Mouse (Mus musculus) midbrain, postnatal 0 days (tissue): ENCODE measurements around the gene Samd14. TPM values are rescaled to one million over a fixed set of nuclear protein-coding genes. Genes with fewer than 3 reads are reported as not detected.

Experiments
- ATAC-seq: fragments of 200-750 bp; cut with Nextera tagmentation; 2 replicates; pipeline ENCODE4 v1.8.0; 2017; ENCODE audit warnings: moderate number of reproducible peaks, mild to moderate bottlenecking, moderate TSS enrichment, moderate library complexity; ENCODE audit not compliant: low FRiP score
- DNase-seq: peaks from one replicate; pipeline ENCODE4 v3.0.0-alpha.2; 2015; ENCODE audit warnings: low spot score
- H3K27ac ChIP-seq: fragments of 300-500 bp; sonication (generic); 2 replicates; pipeline ENCODE4 v1.5.1; 2014; ENCODE audit warnings: low read depth, mild to moderate bottlenecking, low read length, mixed read lengths
- H3K27me3 ChIP-seq: fragments of 300-500 bp; sonication (generic); 2 replicates; pipeline ENCODE4 v1.6.1; 2014; ENCODE audit warnings: low read length, control low read depth, mixed read lengths; ENCODE audit not compliant: insufficient read depth
- H3K36me3 ChIP-seq: fragments of 300-500 bp; sonication (generic); 2 replicates; pipeline ENCODE4 v1.6.1; 2014; ENCODE audit warnings: low read length, control low read depth, mixed read lengths; ENCODE audit not compliant: insufficient read depth
- H3K4me1 ChIP-seq: fragments of 300-500 bp; sonication (generic); 2 replicates; pipeline ENCODE4 v1.6.1; 2014; ENCODE audit warnings: mild to moderate bottlenecking, control low read depth, antibody characterized with exemption, low read length, mixed read lengths; ENCODE audit not compliant: insufficient read depth
- H3K4me2 ChIP-seq: fragments of 300-500 bp; sonication (generic); 2 replicates; pipeline ENCODE4 v1.6.1; 2014; ENCODE audit warnings: low read depth, mild to moderate bottlenecking, low read length, mixed read lengths; ENCODE audit not compliant: poor library complexity, severe bottlenecking
- H3K4me3 ChIP-seq: fragments of 300-500 bp; sonication (generic); 2 replicates; pipeline ENCODE4 v1.5.1; 2014; ENCODE audit warnings: low read depth, mild to moderate bottlenecking, low read length, moderate library complexity
- H3K9ac ChIP-seq: fragments of 300-500 bp; sonication (generic); replicated peaks from 2 replicates; pipeline ENCODE4 v1.6.1; 2014; ENCODE audit warnings: mild to moderate bottlenecking, low read length, moderate library complexity, mixed read lengths; ENCODE audit not compliant: poor library complexity, severe bottlenecking
- H3K9me3 ChIP-seq: fragments of 300-500 bp; sonication (generic); 2 replicates; pipeline ENCODE4 v1.6.1; 2016; ENCODE audit warnings: low read length, control low read depth
- CTCF ChIP-seq: IDR thresholded peaks from 2 replicates; pipeline ENCODE4 v1.5.1; 2016; ENCODE audit warnings: antibody characterized with exemption, mild to moderate bottlenecking
- WGBS: fragments of 180-500 bp; shearing (Covaris S2); extraction: QIAGEN DNeasy Blood & Tissue Kit; methylation state at CpG from one replicate; pipeline ENCODE4 v1.1.7; 2014; 5-methylcytosine and 5-hydroxymethylcytosine counted together
- polyA plus RNA-seq: library from polyadenylated mRNA; unstranded; fragments of >200 nt; fragmentation: Nextera tagmentation; extraction: Ambion mirVana; gene quantifications from 2 replicates; pipeline ENCODE4 v1.2.1, GENCODE M21; 2015
- total RNA-seq: library from RNA; depleted of rRNA; stranded (reverse); fragments of >200 nt; gene quantifications from 2 replicates; pipeline ENCODE4 v1.2.3, GENCODE M21; 2014; rRNA removed

Gene Samd14
- total and polyA plus RNA-seq, 2 experiments from 2014 or later: 158 to 243 TPM

GRCm38 (mm10) chr11:95073835-95074234 is 64.2 kb downstream of the Samd14 start:
- WGBS: 82% methylated on average over 4 of the region's 4 CpGs
- Histone ChIP-seq H3K4me2 (no peak overlapping the region), H3K9ac (no peak overlapping the region), H3K36me3 (no peaks in the 10 kb centered on the region), H3K27me3 (no peaks in the 10 kb centered on the region), H3K27ac (no peak overlapping the region), H3K9me3 (no peaks in the 10 kb centered on the region), H3K4me1 (peaks cover 7% of the 10 kb centered on the region; the same call in 1 of the 2 replicates), H3K4me3 (no peak overlapping the region)
- TF ChIP-seq CTCF: no peak
- no peak for ATAC-seq
- no peak for DNase-seq

- H3K36me3 ChIP-seq: no peaks in the 10 kb centered on the region
- H3K27ac ChIP-seq: no peak overlapping the region
- H3K4me3 ChIP-seq: peak overlapping the region; percentile 81
- peak overlapping the region; percentile 73 for H3K9ac ChIP-seq
- no peak for TF ChIP-seq CTCF
- H3K27me3 ChIP-seq: no peaks in the 10 kb centered on the region
- ATAC-seq (no peak), DNase-seq (no peak)
- peak overlapping the region; percentile 71 for H3K4me2 ChIP-seq
- no peaks in the 10 kb centered on the region for H3K9me3 ChIP-seq
- H3K4me1 ChIP-seq: peaks cover 7% of the 10 kb centered on the region; the same call in 1 of the 2 replicates
- 77% methylated on average over 4 of the region's 4 CpGs for WGBS
Measured at GRCm38 (mm10) chr11:95074694-95075093, 65.0 kb downstream of the Samd14 start.

GRCm38 (mm10) chr11:95075197-95076040 is 65.7 kb downstream of the Samd14 start:
- peak; percentile 51 for TF ChIP-seq CTCF
- H3K27ac ChIP-seq: peak overlapping the region; percentile 82
- ATAC-seq: peak; percentile 33; the same call in 1 of the 2 replicates
- H3K4me1 ChIP-seq: peaks cover 7% of the 10 kb centered on the region; the same call in 1 of the 2 replicates
- peak overlapping the region; percentile 71 for H3K4me2 ChIP-seq
- DNase-seq: peak; percentile 24
- no peaks in the 10 kb centered on the region for H3K9me3 ChIP-seq
- no peaks in the 10 kb centered on the region for H3K36me3 ChIP-seq
- H3K27me3 ChIP-seq: no peaks in the 10 kb centered on the region
- 7% methylated on average over 18 of the region's 19 CpGs for WGBS
- H3K4me3 ChIP-seq: peak overlapping the region; percentile 81
- H3K9ac ChIP-seq: peak overlapping the region; percentile 73

Other genes starting within 250 kb of the Samd14 start
- not detected in 2 replicates for gene Tmem92, start 227.2 kb upstream of the Samd14 start, total RNA-seq
- gene Tmem92, start 227.2 kb upstream of the Samd14 start, polyA plus RNA-seq: not detected in 2 replicates
- gene Col1a1, start 73.7 kb upstream of the Samd14 start, total RNA-seq: 44.7 and 50.3 TPM in 2 replicates
- 65.4 and 67.5 TPM in 2 replicates for gene Col1a1, start 73.7 kb upstream of the Samd14 start, polyA plus RNA-seq
- gene Hils1, start 42.3 kb upstream of the Samd14 start, total RNA-seq: not detected in 2 replicates
- not detected in 2 replicates for gene Hils1, start 42.3 kb upstream of the Samd14 start, polyA plus RNA-seq
- not detected in 2 replicates for gene Sgca, start 33.6 kb upstream of the Samd14 start, total RNA-seq
- gene Sgca, start 33.6 kb upstream of the Samd14 start, polyA plus RNA-seq: 0.29 and 0.39 TPM in 2 replicates
- 179 and 217 TPM in 2 replicates for gene Ppp1r9b, start 18.8 kb upstream of the Samd14 start, total RNA-seq
- gene Ppp1r9b, start 18.8 kb upstream of the Samd14 start, polyA plus RNA-seq: 18.2 and 20.4 TPM in 2 replicates
- gene Pdk2, start 31.5 kb downstream of the Samd14 start, total RNA-seq: 14.1 and 18.1 TPM in 2 replicates
- 30.8 and 32.7 TPM in 2 replicates for gene Pdk2, start 31.5 kb downstream of the Samd14 start, polyA plus RNA-seq
- 33.2 and 38.3 TPM in 2 replicates for gene Itga3, start 66.9 kb downstream of the Samd14 start, total RNA-seq
- 11.2 and 12.3 TPM in 2 replicates for gene Itga3, start 66.9 kb downstream of the Samd14 start, polyA plus RNA-seq
- 0.33 TPM in 1 of 2 replicates, not detected in the other for gene Dlx3, start 110.2 kb downstream of the Samd14 start, total RNA-seq
- not detected in 2 replicates for gene Dlx3, start 110.2 kb downstream of the Samd14 start, polyA plus RNA-seq
- 0.60 TPM in 1 of 2 replicates, not detected in the other for gene Dlx4, start 136.4 kb downstream of the Samd14 start, total RNA-seq
- gene Dlx4, start 136.4 kb downstream of the Samd14 start, polyA plus RNA-seq: 0.47 and 0.51 TPM in 2 replicates